Mouse (Mus musculus): ENCODE data around the gene Afmid. TPM values are rescaled to one million over a fixed set of nuclear protein-coding genes. Genes with fewer than 3 reads are reported as not detected.

The Afmid gene
- polyA plus RNA-seq, 1 experiment from 2014 or later: 2.3 TPM

GRCm38 (mm10) chr11:117880977-117881358 lies 55.2 kb downstream of the Afmid start:
- Histone ChIP-seq H3K4me2 (ENCODE audit: low read depth) (no peak overlapping the region), H3K9me3 (ENCODE audit: control insufficient read depth, low read length) (no peaks in the 10 kb centered on the region), H3K27me3 (ENCODE audit: control insufficient read depth, insufficient read depth, low read length) (no peaks in the 10 kb centered on the region), H3K9ac (ENCODE audit: low read length) (no peak overlapping the region), H3K4me1 (ENCODE audit: control insufficient read depth, insufficient read depth, low read length) (peaks cover 5% of the 10 kb centered on the region), H3K36me3 (ENCODE audit: control insufficient read depth, insufficient read depth, low read length) (no peaks in the 10 kb centered on the region), H3K4me3 (ENCODE audit: low read depth, low read length) (no peak overlapping the region), H3K27ac (ENCODE audit: low read depth, low read length) (no peak overlapping the region)
- ATAC-seq (ENCODE audit: insufficient read depth, low FRiP score, low TSS enrichment): no peak
- 77% methylated on average over 6 of the region's 6 CpGs for WGBS
- no peak for DNase-seq (ENCODE audit: low spot score)

GRCm38 (mm10) chr11:117881787-117882186 lies 56.1 kb downstream of the Afmid start:
- Histone ChIP-seq H3K9ac (ENCODE audit: low read length) (no peak overlapping the region; the same call in 1 of the 2 replicates), H3K4me3 (ENCODE audit: low read depth, low read length) (no peak overlapping the region), H3K9me3 (ENCODE audit: control insufficient read depth, low read length) (no peaks in the 10 kb centered on the region), H3K36me3 (ENCODE audit: control insufficient read depth, insufficient read depth, low read length) (no peaks in the 10 kb centered on the region), H3K27me3 (ENCODE audit: control insufficient read depth, insufficient read depth, low read length) (no peaks in the 10 kb centered on the region), H3K27ac (ENCODE audit: low read depth, low read length) (no peak overlapping the region), H3K4me1 (ENCODE audit: control insufficient read depth, insufficient read depth, low read length) (peaks cover 5% of the 10 kb centered on the region), H3K4me2 (ENCODE audit: low read depth) (no peak overlapping the region)
- ATAC-seq (ENCODE audit: insufficient read depth, low FRiP score, low TSS enrichment) (no peak), DNase-seq (ENCODE audit: low spot score) (no peak)
- 36% methylated on average over 8 of the region's 8 CpGs for WGBS

GRCm38 (mm10) chr11:117882208-117882607 lies 56.5 kb downstream of the Afmid start:
- no peak overlapping the region for H3K4me3 ChIP-seq (ENCODE audit: low read depth, low read length)
- H3K9me3 ChIP-seq (ENCODE audit: control insufficient read depth, low read length): no peaks in the 10 kb centered on the region
- H3K4me1 ChIP-seq (ENCODE audit: control insufficient read depth, insufficient read depth, low read length): peaks cover 5% of the 10 kb centered on the region
- ATAC-seq (ENCODE audit: insufficient read depth, low FRiP score, low TSS enrichment): no peak
- H3K36me3 ChIP-seq (ENCODE audit: control insufficient read depth, insufficient read depth, low read length): no peaks in the 10 kb centered on the region
- no peak overlapping the region for H3K27ac ChIP-seq (ENCODE audit: low read depth, low read length)
- H3K4me2 ChIP-seq (ENCODE audit: low read depth): no peak overlapping the region
- H3K9ac ChIP-seq (ENCODE audit: low read length): no peak overlapping the region; the same call in 1 of the 2 replicates
- H3K27me3 ChIP-seq (ENCODE audit: control insufficient read depth, insufficient read depth, low read length): no peaks in the 10 kb centered on the region
- no peak for DNase-seq (ENCODE audit: low spot score)
- WGBS: 85% methylated on average over 1 of the region's 1 CpGs

GRCm38 (mm10) chr11:117886000-117886399 lies 60.3 kb downstream of the Afmid start:
- Histone ChIP-seq H3K27me3 (ENCODE audit: control insufficient read depth, insufficient read depth, low read length) (peaks cover 9% of the 10 kb centered on the region), H3K27ac (ENCODE audit: low read depth, low read length) (no peak overlapping the region)

GRCm38 (mm10) chr11:117888168-117888852 lies 62.6 kb downstream of the Afmid start:
- ATAC-seq (ENCODE audit: insufficient read depth, low FRiP score, low TSS enrichment): no peak

More at GRCm38 (mm10) chr11:117886000-117886399, 60.3 kb downstream of the Afmid start:
- DNase-seq (ENCODE audit: low spot score): no peak
- no peak for ATAC-seq (ENCODE audit: insufficient read depth, low FRiP score, low TSS enrichment)
- peaks cover 28% of the 10 kb centered on the region for H3K4me1 ChIP-seq (ENCODE audit: control insufficient read depth, insufficient read depth, low read length)
- WGBS: 55% methylated on average over 5 of the region's 5 CpGs
- H3K9ac ChIP-seq (ENCODE audit: low read length): no peak overlapping the region
- no peak overlapping the region for H3K4me2 ChIP-seq (ENCODE audit: low read depth)
- no peaks in the 10 kb centered on the region for H3K36me3 ChIP-seq (ENCODE audit: control insufficient read depth, insufficient read depth, low read length)
- H3K4me3 ChIP-seq (ENCODE audit: low read depth, low read length): no peak overlapping the region
- no peaks in the 10 kb centered on the region for H3K9me3 ChIP-seq (ENCODE audit: control insufficient read depth, low read length)

GRCm38 (mm10) chr11:117888853-117889822 lies 63.4 kb downstream of the Afmid start:
- peak; percentile 59 for DNase-seq (ENCODE audit: low spot score)
- H3K27me3 ChIP-seq (ENCODE audit: control insufficient read depth, insufficient read depth, low read length): peaks cover 9% of the 10 kb centered on the region
- ATAC-seq (ENCODE audit: insufficient read depth, low FRiP score, low TSS enrichment): peak; percentile 53; the same call in 1 of the 2 replicates
- peak overlapping the region; percentile 56; the same call in 1 of the 2 replicates for H3K27ac ChIP-seq (ENCODE audit: low read depth, low read length)
- H3K4me1 ChIP-seq (ENCODE audit: control insufficient read depth, insufficient read depth, low read length): peaks cover 26% of the 10 kb centered on the region
- H3K9ac ChIP-seq (ENCODE audit: low read length): peak overlapping the region; percentile 33
- H3K4me3 ChIP-seq (ENCODE audit: low read depth, low read length): no peak overlapping the region
- no peaks in the 10 kb centered on the region for H3K9me3 ChIP-seq (ENCODE audit: control insufficient read depth, low read length)
- peak overlapping the region; percentile 38 for H3K4me2 ChIP-seq (ENCODE audit: low read depth)
- no peaks in the 10 kb centered on the region for H3K36me3 ChIP-seq (ENCODE audit: control insufficient read depth, insufficient read depth, low read length)
- WGBS: 1% methylated on average over 32 of the region's 33 CpGs

More at GRCm38 (mm10) chr11:117888168-117888852, 62.6 kb downstream of the Afmid start:
- H3K9me3 ChIP-seq (ENCODE audit: control insufficient read depth, low read length): no peaks in the 10 kb centered on the region
- H3K4me1 ChIP-seq (ENCODE audit: control insufficient read depth, insufficient read depth, low read length): peaks cover 26% of the 10 kb centered on the region
- peak overlapping the region; percentile 38 for H3K4me2 ChIP-seq (ENCODE audit: low read depth)
- no peak for DNase-seq (ENCODE audit: low spot score)
- H3K27ac ChIP-seq (ENCODE audit: low read depth, low read length): no peak overlapping the region
- 7% methylated on average over 20 of the region's 20 CpGs for WGBS
- H3K27me3 ChIP-seq (ENCODE audit: control insufficient read depth, insufficient read depth, low read length): peaks cover 9% of the 10 kb centered on the region
- H3K9ac ChIP-seq (ENCODE audit: low read length): peak overlapping the region; percentile 33
- H3K4me3 ChIP-seq (ENCODE audit: low read depth, low read length): no peak overlapping the region
- H3K36me3 ChIP-seq (ENCODE audit: control insufficient read depth, insufficient read depth, low read length): no peaks in the 10 kb centered on the region

Other genes with a start within 250 kb of the Afmid start
- gene Tnrc6c, start 171.6 kb upstream of the Afmid start, polyA plus RNA-seq (2014; fragmentation: Nextera tagmentation; extraction: Ambion mirVana): 17.1 and 18.2 TPM in 2 replicates
- 1.0 and 1.8 TPM in 2 replicates for gene Tmc8, start 43.8 kb upstream of the Afmid start, polyA plus RNA-seq (2014; fragmentation: Nextera tagmentation; extraction: Ambion mirVana)
- 14.1 and 14.3 TPM in 2 replicates for gene Tmc6, start 43.7 kb upstream of the Afmid start, polyA plus RNA-seq (2014; fragmentation: Nextera tagmentation; extraction: Ambion mirVana)
- 0.65 and 0.91 TPM in 2 replicates for gene 6030468B19Rik, start 28.3 kb upstream of the Afmid start, polyA plus RNA-seq (2014; fragmentation: Nextera tagmentation; extraction: Ambion mirVana)
- gene Gm20708, start 16.3 kb upstream of the Afmid start, polyA plus RNA-seq (2014; fragmentation: Nextera tagmentation; extraction: Ambion mirVana): 0.64 TPM in 1 of 2 replicates, not detected in the other
- gene Syngr2, start 16.3 kb upstream of the Afmid start, polyA plus RNA-seq (2014; fragmentation: Nextera tagmentation; extraction: Ambion mirVana): 29.9 and 30.3 TPM in 2 replicates
- gene Tk1, start 168 bp downstream of the Afmid start, polyA plus RNA-seq (2014; fragmentation: Nextera tagmentation; extraction: Ambion mirVana): 86.0 and 88.2 TPM in 2 replicates
- 287 and 308 TPM in 2 replicates for gene Birc5, start 23.3 kb downstream of the Afmid start, polyA plus RNA-seq (2014; fragmentation: Nextera tagmentation; extraction: Ambion mirVana)
- not detected in 2 replicates for gene Tmem235, start 34.8 kb downstream of the Afmid start, polyA plus RNA-seq (2014; fragmentation: Nextera tagmentation; extraction: Ambion mirVana)
- 2.7 TPM in 2 replicates for gene Tha1, start 47.6 kb downstream of the Afmid start, polyA plus RNA-seq (2014; fragmentation: Nextera tagmentation; extraction: Ambion mirVana)
- 3.7 and 5.1 TPM in 2 replicates for gene Socs3, start 144.1 kb downstream of the Afmid start, polyA plus RNA-seq (2014; fragmentation: Nextera tagmentation; extraction: Ambion mirVana)
- 40.9 and 45.9 TPM in 2 replicates for gene Pgs1, start 160.4 kb downstream of the Afmid start, polyA plus RNA-seq (2014; fragmentation: Nextera tagmentation; extraction: Ambion mirVana)

Measured in neural tube, embryonic 11.5 days (tissue).